Mouse (Mus musculus): Measurements from ENCODE around the gene Syne3. TPM values are rescaled to one million over a fixed set of nuclear protein-coding genes. Genes with fewer than 3 reads are reported as not detected.
A peak's percentile ranks its signal among the peaks of the same experiment; 100 is the strongest.

Gene Syne3
- polyA plus RNA-seq, 1 experiment from 2014 or later = 0.28 TPM

DNA sequence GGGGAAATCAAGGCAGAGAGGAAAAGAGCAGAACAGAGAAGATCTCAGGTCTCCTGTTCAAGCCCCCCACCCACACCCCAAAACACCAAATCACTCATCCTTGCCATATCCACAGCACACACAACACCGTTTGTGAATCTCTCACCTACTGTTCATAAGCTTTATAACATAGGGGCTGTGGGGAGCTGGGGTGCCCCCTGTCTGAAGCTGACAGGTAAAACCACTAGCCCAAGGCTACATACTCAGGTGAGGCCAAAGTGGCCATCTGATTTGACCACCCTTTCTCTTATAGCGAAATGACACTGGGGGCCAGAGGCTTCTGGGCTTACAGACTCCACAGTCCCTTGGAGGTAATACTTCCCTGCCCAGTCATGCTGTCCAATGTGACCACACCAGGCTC lies 1.5 kb downstream of the Syne3 start:
- no peak overlapping the region for H3K27ac ChIP-seq (replicated peaks)
- peaks cover 42% of the 10 kb centered on the region for H3K27me3 ChIP-seq (replicated peaks)
- peak overlapping the region; percentile 94; the same call in 1 of the 2 replicates for H3K4me2 ChIP-seq
- no peaks in the 10 kb centered on the region for H3K36me3 ChIP-seq
- 66% methylated on average over 2 of the region's 2 CpGs for WGBS
- ATAC-seq (ENCODE audit: low FRiP score) = no peak
- no peak overlapping the region for H3K4me3 ChIP-seq (replicated peaks)
- H3K9ac ChIP-seq (replicated peaks) = no peak overlapping the region
- peaks cover 17% of the 10 kb centered on the region for H3K4me1 ChIP-seq
- no peaks in the 10 kb centered on the region for H3K9me3 ChIP-seq (replicated peaks)

DNA sequence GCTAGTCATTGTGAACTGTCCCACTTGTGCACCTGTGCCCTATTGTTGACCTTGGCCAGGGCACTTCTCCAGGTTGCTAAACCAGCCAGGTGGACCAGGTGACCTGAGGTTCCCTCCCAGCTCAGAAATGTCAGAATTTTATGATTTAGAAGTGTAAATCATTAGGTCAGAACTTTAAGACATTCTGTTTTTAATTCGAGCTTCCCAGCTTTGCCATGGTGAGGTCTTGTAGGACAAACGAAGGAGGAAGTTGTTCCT lies 4.0 kb downstream of the Syne3 start:
- no peak overlapping the region for H3K9ac ChIP-seq (replicated peaks)
- no peak for ATAC-seq (ENCODE audit: low FRiP score)
- no peak overlapping the region for H3K4me2 ChIP-seq
- no peaks in the 10 kb centered on the region for H3K36me3 ChIP-seq
- H3K4me1 ChIP-seq = peaks cover 17% of the 10 kb centered on the region
- no peaks in the 10 kb centered on the region for H3K9me3 ChIP-seq (replicated peaks)
- no peak overlapping the region for H3K27ac ChIP-seq (replicated peaks)
- H3K27me3 ChIP-seq (replicated peaks) = peaks cover 28% of the 10 kb centered on the region
- 58% methylated on average over 2 of the region's 2 CpGs for WGBS
- H3K4me3 ChIP-seq (replicated peaks) = no peak overlapping the region

DNA sequence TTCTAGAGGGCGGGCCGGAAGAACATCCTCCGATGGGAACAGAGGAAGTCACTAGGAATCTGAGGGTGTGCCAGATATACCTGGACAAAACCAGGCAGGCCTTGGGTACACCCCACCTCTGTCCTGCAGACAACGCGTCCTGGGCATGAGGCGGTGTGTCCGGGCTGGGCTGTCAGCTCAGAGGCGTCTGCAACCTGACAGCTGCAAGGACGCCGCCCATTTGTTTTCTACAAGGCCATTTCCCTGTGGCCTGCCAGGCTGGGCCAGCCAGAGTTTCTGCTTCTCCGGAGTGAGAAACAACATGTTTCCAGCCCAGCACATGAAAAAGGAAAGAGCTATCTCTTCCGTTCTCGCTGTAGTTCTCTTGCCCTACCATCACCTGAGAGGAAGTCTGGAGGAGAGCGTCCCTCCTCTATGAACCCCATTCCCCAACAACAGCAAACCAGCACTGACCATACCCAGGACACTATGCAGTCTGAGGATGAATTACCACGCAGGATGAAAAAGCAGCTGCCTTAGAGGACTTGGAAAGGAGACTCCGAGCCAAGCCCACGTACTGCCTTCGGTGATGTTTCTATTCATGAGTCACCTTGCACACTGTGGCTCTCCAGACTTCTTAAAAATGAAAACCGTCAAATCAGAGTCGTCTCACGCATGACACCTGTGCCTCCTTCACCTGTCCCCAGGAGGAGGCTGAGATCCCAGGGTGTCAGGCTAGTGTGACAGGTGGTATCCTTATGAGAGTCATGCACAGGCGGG lies 4.5 kb downstream of the Syne3 start:
- Histone ChIP-seq H3K9me3 (replicated peaks) (no peaks in the 10 kb centered on the region), H3K27ac (replicated peaks) (no peak overlapping the region), H3K27me3 (replicated peaks) (peaks cover 23% of the 10 kb centered on the region), H3K4me1 (peaks cover 16% of the 10 kb centered on the region), H3K4me3 (replicated peaks) (no peak overlapping the region), H3K4me2 (no peak overlapping the region), H3K9ac (replicated peaks) (no peak overlapping the region), H3K36me3 (no peaks in the 10 kb centered on the region)
- 82% methylated on average over 22 of the region's 22 CpGs for WGBS
- ATAC-seq (ENCODE audit: low FRiP score) = no peak

DNA sequence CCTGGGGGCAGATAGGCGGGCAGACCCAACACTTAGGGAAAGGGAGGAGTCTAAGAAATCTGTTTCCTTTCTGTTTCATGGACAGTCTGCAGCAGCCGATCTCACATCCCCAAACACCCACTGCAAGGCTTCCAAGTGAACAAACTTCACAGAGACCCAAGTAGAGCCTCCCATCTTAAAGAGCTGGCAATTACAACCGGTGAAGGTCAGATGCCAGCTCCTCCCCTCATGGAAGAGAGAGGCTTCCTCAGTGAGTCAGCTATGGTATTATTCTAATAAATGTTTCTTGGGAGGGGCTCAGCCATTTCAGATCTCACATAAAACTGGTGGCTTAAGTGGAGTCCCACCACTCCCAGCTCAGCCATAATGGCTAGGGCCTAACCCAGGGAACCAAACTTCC lies 5.9 kb downstream of the Syne3 start:
- Histone ChIP-seq H3K4me1 (peaks cover 2% of the 10 kb centered on the region; the same call in 1 of the 2 replicates), H3K9me3 (replicated peaks) (no peaks in the 10 kb centered on the region), H3K27me3 (replicated peaks) (peaks cover 17% of the 10 kb centered on the region), H3K36me3 (no peaks in the 10 kb centered on the region), H3K27ac (replicated peaks) (no peak overlapping the region), H3K9ac (replicated peaks) (no peak overlapping the region), H3K4me3 (replicated peaks) (no peak overlapping the region), H3K4me2 (no peak overlapping the region)
- ATAC-seq (ENCODE audit: low FRiP score) = no peak
- 77% methylated on average over 3 of the region's 3 CpGs for WGBS

DNA sequence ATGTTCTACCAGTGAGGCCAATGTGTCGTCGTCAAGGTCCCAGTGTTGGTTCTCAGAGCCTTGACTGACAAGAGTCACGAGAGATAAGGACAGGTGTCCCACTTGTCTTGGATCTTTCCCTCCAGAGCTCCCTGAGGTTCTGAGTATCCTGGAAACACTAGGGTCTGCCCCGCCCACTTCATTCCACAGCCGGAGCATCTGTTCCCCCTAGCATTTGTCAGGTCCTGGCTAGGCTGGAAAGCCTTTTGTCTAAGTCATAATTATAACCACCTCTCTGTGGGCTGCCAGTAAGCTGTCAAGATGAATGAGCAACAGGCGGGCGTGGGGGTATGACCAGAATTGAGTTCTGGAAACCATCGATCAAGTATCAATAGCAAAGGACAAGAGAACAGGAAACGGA lies 6.5 kb downstream of the Syne3 start:
- H3K9ac ChIP-seq (replicated peaks) = no peak overlapping the region
- H3K4me2 ChIP-seq = no peak overlapping the region
- H3K36me3 ChIP-seq = no peaks in the 10 kb centered on the region
- no peak overlapping the region for H3K27ac ChIP-seq (replicated peaks)
- 46% methylated on average over 9 of the region's 9 CpGs for WGBS
- H3K4me1 ChIP-seq = no peaks in the 10 kb centered on the region
- no peak overlapping the region for H3K4me3 ChIP-seq (replicated peaks)
- H3K9me3 ChIP-seq (replicated peaks) = no peaks in the 10 kb centered on the region
- peaks cover 12% of the 10 kb centered on the region for H3K27me3 ChIP-seq (replicated peaks)
- no peak for ATAC-seq (ENCODE audit: low FRiP score)

DNA sequence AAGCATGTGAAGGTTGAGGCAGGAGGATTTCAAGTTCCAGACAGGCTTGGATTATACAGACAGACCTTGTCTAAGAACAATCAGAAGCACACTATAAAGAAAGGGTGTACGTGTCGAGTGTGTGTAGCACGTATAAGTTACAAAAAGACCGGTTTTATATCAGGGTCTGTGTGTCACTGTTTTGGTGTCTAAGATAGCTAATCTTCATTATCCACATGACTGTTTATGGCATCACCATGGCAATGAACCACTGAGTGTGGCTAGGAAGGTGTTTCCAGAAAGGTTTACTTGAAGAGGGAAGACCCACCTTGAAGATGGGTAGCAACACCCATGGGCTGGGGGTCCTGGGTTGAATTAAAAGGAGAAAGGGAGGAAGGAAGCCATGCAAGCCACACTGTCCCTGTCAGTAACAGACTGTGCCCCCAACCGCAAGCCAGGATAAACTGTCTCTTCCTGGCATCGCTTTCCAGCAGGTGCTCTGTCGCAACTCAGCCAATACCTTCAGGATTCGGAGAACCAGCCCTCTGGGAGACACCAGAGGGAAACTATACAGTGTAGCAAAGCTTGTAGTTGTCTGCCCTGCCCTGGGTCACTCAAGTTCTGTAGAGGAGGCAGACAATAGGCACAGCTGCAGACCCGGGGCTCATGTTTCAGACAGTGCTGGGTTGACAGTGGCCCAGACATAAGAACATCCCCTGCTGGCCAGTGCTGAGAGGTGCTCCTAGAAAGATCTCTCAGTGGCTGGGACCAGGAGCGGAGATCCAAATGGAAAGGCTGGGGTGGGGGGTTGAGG lies 7.1 kb downstream of the Syne3 start:
- no peaks in the 10 kb centered on the region for H3K36me3 ChIP-seq
- H3K9ac ChIP-seq (replicated peaks) = no peak overlapping the region
- H3K4me3 ChIP-seq (replicated peaks) = no peak overlapping the region
- H3K27me3 ChIP-seq (replicated peaks) = peaks cover 6% of the 10 kb centered on the region; the same call in 1 of the 2 replicates
- 70% methylated on average over 10 of the region's 10 CpGs for WGBS
- no peak for ATAC-seq (ENCODE audit: low FRiP score)
- H3K9me3 ChIP-seq (replicated peaks) = no peaks in the 10 kb centered on the region
- no peaks in the 10 kb centered on the region for H3K4me1 ChIP-seq
- no peak overlapping the region for H3K27ac ChIP-seq (replicated peaks)
- H3K4me2 ChIP-seq = no peak overlapping the region

DNA sequence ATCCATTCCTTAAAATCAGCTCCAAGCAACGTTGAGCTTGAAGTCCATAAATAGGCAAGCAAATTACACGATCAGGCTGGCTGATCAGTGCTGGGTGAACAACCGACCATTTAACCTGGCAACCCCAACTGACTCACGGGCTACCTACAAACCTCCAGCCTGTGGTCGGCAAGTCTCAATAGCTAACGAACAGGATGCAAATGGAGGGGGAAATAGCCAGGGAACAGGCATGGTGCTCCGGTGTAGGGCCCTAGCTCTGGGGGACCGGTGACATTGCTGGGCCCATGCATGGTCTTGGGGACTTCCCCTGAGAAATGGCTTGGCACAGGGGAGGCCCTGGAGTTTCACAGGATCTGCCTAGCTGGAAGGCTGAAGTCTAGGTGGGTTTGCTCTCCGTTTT lies 8.3 kb downstream of the Syne3 start:
- Histone ChIP-seq H3K9ac (replicated peaks) (no peak overlapping the region), H3K36me3 (no peaks in the 10 kb centered on the region), H3K4me3 (replicated peaks) (no peak overlapping the region), H3K9me3 (replicated peaks) (no peaks in the 10 kb centered on the region), H3K27me3 (replicated peaks) (no peaks in the 10 kb centered on the region), H3K4me2 (no peak overlapping the region), H3K27ac (replicated peaks) (no peak overlapping the region), H3K4me1 (no peaks in the 10 kb centered on the region)
- 87% methylated on average over 9 of the region's 9 CpGs for WGBS
- no peak for ATAC-seq (ENCODE audit: low FRiP score)

DNA sequence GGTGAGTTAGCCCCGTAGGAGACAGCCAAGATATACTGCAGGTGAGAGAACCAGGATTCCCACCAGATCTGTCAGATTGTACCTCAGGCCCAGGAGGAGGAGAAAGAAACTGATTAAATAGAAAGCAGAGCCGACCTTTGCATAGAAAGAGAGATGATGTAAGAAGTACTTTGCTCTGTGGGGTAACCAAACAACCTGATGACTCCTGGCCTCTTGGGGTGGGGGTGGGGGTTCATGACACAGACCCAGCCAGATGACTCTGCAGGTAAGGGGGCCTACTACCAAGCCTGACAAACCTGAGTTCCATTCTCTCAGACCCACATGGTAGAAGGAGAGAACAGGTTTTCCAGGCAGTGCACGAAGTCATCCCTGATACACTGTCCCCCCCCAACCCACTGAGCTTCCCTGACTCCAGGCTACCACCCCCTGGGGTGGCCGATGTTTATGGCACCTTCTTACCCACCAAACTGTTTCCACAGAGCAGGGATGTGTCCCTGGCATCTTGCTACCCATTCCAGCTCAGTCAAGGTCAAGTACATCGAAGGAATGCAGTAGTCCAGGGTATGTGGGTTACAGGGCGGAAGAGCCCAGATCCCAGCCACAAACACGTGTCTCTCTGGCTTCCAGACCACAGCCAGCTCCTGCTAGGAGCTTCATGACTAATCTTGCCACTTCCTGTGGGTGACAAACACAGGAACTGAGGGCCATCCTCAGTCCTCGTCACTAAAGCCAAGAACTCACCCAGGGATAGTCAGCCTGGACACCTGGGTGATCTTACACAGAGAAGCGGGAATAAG lies 8.9 kb downstream of the Syne3 start:
- H3K9ac ChIP-seq (replicated peaks) = no peak overlapping the region
- no peaks in the 10 kb centered on the region for H3K9me3 ChIP-seq (replicated peaks)
- no peaks in the 10 kb centered on the region for H3K36me3 ChIP-seq
- H3K27ac ChIP-seq (replicated peaks) = no peak overlapping the region
- no peaks in the 10 kb centered on the region for H3K4me1 ChIP-seq
- 85% methylated on average over 9 of the region's 9 CpGs for WGBS
- H3K4me3 ChIP-seq (replicated peaks) = no peak overlapping the region
- H3K4me2 ChIP-seq = no peak overlapping the region
- no peaks in the 10 kb centered on the region for H3K27me3 ChIP-seq (replicated peaks)
- ATAC-seq (ENCODE audit: low FRiP score) = no peak

DNA sequence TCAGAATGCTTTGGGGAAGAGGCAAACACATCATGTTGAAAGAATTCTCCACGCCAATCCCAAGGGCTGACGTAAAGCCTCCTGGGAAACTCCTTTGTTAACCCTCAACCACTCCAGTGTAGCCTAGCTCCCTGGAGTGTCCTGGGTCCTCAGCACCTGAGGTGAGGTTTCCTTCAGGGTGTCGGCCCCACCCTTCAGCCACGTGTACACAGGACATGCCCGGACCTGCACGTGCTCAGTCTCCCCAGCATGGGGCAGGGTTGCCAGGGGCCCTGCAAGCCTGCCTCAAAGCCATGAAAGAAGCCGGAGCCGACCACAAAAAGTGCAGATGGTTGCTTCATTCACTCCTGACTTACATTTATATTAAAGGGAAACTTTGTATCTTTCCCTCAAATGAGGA lies 10.4 kb downstream of the Syne3 start:
- no peaks in the 10 kb centered on the region for H3K27me3 ChIP-seq (replicated peaks)
- H3K4me2 ChIP-seq = no peak overlapping the region
- no peak overlapping the region for H3K27ac ChIP-seq (replicated peaks)
- 61% methylated on average over 8 of the region's 8 CpGs for WGBS
- H3K9ac ChIP-seq (replicated peaks) = no peak overlapping the region
- H3K9me3 ChIP-seq (replicated peaks) = no peaks in the 10 kb centered on the region
- H3K4me1 ChIP-seq = no peaks in the 10 kb centered on the region
- ATAC-seq (ENCODE audit: low FRiP score) = no peak
- H3K4me3 ChIP-seq (replicated peaks) = no peak overlapping the region
- no peaks in the 10 kb centered on the region for H3K36me3 ChIP-seq

DNA sequence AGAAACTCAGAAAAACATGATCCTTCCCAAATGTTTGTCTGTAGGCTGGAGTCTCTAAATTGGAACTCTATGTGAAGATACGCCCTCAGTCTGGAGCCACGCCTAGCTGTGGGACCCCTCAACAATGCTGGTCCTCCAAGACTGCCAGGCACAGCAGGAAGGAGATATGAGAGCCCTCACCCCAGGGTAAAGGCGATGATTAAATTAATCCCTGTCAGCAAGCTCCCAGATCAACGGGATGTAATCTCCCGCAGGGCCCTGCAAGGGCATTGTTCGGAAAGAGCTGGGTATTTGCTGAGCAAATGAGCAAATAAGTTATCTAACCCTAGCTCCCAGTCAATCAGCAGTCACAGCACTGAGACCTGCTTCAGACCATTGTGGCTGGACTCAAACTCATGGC lies 11.1 kb downstream of the Syne3 start:
- H3K4me2 ChIP-seq = no peak overlapping the region
- no peak overlapping the region for H3K4me3 ChIP-seq (replicated peaks)
- H3K9me3 ChIP-seq (replicated peaks) = no peaks in the 10 kb centered on the region
- no peak overlapping the region for H3K9ac ChIP-seq (replicated peaks)
- H3K27me3 ChIP-seq (replicated peaks) = no peaks in the 10 kb centered on the region
- H3K36me3 ChIP-seq = no peaks in the 10 kb centered on the region
- ATAC-seq (ENCODE audit: low FRiP score) = no peak
- no peaks in the 10 kb centered on the region for H3K4me1 ChIP-seq
- H3K27ac ChIP-seq (replicated peaks) = no peak overlapping the region
- 85% methylated on average over 6 of the region's 6 CpGs for WGBS

DNA sequence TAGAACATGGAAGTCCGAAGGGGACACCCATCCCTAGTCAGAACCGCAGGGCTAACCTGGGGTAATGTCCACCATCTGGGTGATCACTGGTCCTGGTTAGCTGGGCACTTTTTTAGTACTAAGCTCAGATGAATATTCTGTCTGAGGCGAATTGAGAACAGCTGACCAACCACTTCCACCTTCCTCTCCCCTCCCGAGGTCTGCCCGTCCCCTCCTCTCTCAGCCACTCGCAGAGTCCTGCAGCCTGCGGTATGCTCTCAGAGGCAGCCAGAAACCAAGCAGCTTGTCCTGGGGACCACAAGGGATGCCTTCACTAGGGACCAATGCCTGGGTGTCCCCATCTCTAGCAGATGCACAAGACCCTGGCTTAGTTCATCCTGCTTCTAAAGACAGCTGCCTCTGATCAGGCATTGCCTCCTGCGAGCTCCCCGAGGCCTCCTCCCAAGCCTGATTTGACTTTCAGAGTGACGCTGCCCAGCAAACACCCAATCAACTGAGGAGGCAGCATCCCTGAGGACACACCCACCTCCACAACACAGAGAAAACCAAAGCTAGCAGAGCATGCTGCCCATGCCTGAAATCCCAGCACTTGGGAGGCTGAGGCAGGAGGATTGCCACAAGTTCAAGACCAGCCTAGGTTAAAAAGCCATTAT lies 11.8 kb downstream of the Syne3 start:
- ATAC-seq (ENCODE audit: low FRiP score) = no peak
- H3K4me3 ChIP-seq (replicated peaks) = no peak overlapping the region
- H3K9ac ChIP-seq (replicated peaks) = no peak overlapping the region
- H3K36me3 ChIP-seq = no peaks in the 10 kb centered on the region
- H3K4me1 ChIP-seq = no peaks in the 10 kb centered on the region
- H3K4me2 ChIP-seq = no peak overlapping the region
- H3K27ac ChIP-seq (replicated peaks) = no peak overlapping the region
- no peaks in the 10 kb centered on the region for H3K9me3 ChIP-seq (replicated peaks)
- 79% methylated on average over 10 of the region's 10 CpGs for WGBS
- H3K27me3 ChIP-seq (replicated peaks) = no peaks in the 10 kb centered on the region; the same call in 1 of the 2 replicates

All from neural tube, embryonic 15.5 days (tissue).